Mouse (Mus musculus) olfactory bulb, adult 2 months (tissue): ENCODE data around the gene Asxl2.

Source experiments
- CTCF ChIP-seq: fragments of 200-500 bp; IDR thresholded peaks from 2 replicates; pipeline ENCODE4 v1.5.1; 2012; ENCODE audit warnings: low read depth, mild to moderate bottlenecking, low read length, moderate library complexity; ENCODE audit not compliant: insufficient read depth
- POLR2A ChIP-seq: fragments of 200-500 bp; IDR thresholded peaks from 2 replicates; pipeline ENCODE4 v1.6.1; 2012; ENCODE audit warnings: mild to moderate bottlenecking, low read depth, low read length, moderate library complexity; ENCODE audit not compliant: insufficient read depth

GRCm38 (mm10) chr12:3426530-3427034 is at the start of gene Asxl2:
- no peak for TF ChIP-seq CTCF
- peak; percentile 53; the same call in 1 of the 2 replicates for TF ChIP-seq POLR2A
